Mouse (Mus musculus) liver, embryonic 16.5 days (tissue): ENCODE results near the gene Misp. TPM values are rescaled to one million over a fixed set of nuclear protein-coding genes. Genes with fewer than 3 reads are reported as not detected.
A peak's percentile ranks its signal among the peaks of the same experiment; 100 is the strongest.

Experiments used
- ATAC-seq: fragments of 200-750 bp; cut with Nextera tagmentation; 2 replicates; pipeline ENCODE4 v1.8.0; 2017; ENCODE audit warnings: low read depth, mild to moderate bottlenecking, moderate number of reproducible peaks, moderate library complexity
- H3K27ac ChIP-seq: fragments of 300-500 bp; sonication (generic); 2 replicates; pipeline ENCODE4 v1.5.1; 2014; ENCODE audit warnings: mild to moderate bottlenecking, low read length
- H3K27me3 ChIP-seq: fragments of 300-500 bp; sonication (generic); 2 replicates; pipeline ENCODE4 v1.6.1; 2014; ENCODE audit warnings: low read depth, low read length, mixed read lengths; ENCODE audit not compliant: control insufficient read depth, insufficient read depth
- H3K36me3 ChIP-seq: fragments of 300-500 bp; sonication (generic); 2 replicates; pipeline ENCODE4 v1.6.1; 2014; ENCODE audit warnings: mild to moderate bottlenecking; ENCODE audit not compliant: control insufficient read depth, insufficient read depth
- H3K4me1 ChIP-seq: fragments of 300-500 bp; sonication (generic); 2 replicates; pipeline ENCODE4 v1.6.1; 2014; ENCODE audit warnings: low read depth, low read length, mixed read lengths; ENCODE audit not compliant: control insufficient read depth
- H3K4me2 ChIP-seq: fragments of 300-500 bp; sonication (generic); 2 replicates; pipeline ENCODE4 v1.6.1; 2014; ENCODE audit warnings: low read depth, low read length, mixed read lengths
- H3K4me3 ChIP-seq: fragments of 300-500 bp; sonication (generic); 2 replicates; pipeline ENCODE4 v1.5.1; 2014; ENCODE audit warnings: low read depth, mild to moderate bottlenecking, low read length
- H3K9ac ChIP-seq: fragments of 300-500 bp; sonication (generic); 2 replicates; pipeline ENCODE4 v1.6.1; 2014; ENCODE audit warnings: low read depth, low read length
- H3K9me3 ChIP-seq: fragments of 300-500 bp; sonication (generic); replicated peaks from 2 replicates; pipeline ENCODE4 v1.6.1; 2016; ENCODE audit warnings: low read length; ENCODE audit not compliant: control insufficient read depth
- WGBS: fragments of 180-500 bp; shearing (Covaris S2); extraction: QIAGEN DNeasy Blood & Tissue Kit; methylation state at CpG from one replicate; pipeline ENCODE4 v1.1.7; 2014; ENCODE audit not compliant: insufficient replicate concordance; 5-methylcytosine and 5-hydroxymethylcytosine counted together
- polyA plus RNA-seq: library from polyadenylated mRNA; unstranded; fragments of >200 nt; fragmentation: Nextera tagmentation; extraction: Ambion mirVana; gene quantifications from 2 replicates; pipeline ENCODE4 v1.2.1, GENCODE M21; 2015

Misp gene
- polyA plus RNA-seq, 1 experiment from 2014 or later: 1.4 TPM

DNA sequence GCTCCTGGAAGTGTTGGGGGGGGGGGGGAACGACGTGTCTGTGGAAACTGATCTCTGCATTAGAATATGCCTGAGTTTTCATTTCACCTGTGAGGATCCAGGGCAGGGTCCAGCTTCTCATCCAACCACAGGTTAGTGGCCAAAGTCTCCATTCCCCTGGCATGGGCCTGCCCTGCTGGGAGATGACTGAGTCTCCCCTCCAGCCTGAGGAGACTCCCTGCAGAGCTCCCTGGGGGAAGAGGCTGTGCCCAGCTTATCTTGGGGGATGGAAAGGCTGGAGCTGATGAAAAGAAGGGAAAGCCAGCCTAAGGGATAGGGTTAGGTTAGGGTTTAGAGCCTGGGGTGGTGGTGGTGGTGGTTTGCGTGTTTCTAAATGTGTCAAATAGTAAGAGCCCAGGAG is 19.0 kb upstream of the Misp start:
- Histone ChIP-seq H3K9ac (no peak overlapping the region; the same call in 1 of the 2 replicates), H3K4me3 (peak overlapping the region; percentile 18), H3K4me2 (peak overlapping the region; percentile 41), H3K27me3 (no peaks in the 10 kb centered on the region), H3K4me1 (peaks cover 32% of the 10 kb centered on the region), H3K27ac (peak overlapping the region; percentile 5; the same call in 1 of the 2 replicates), H3K9me3 (no peaks in the 10 kb centered on the region), H3K36me3 (no peaks in the 10 kb centered on the region)
- WGBS: 50% methylated on average over 3 of the region's 3 CpGs
- ATAC-seq: no peak

DNA sequence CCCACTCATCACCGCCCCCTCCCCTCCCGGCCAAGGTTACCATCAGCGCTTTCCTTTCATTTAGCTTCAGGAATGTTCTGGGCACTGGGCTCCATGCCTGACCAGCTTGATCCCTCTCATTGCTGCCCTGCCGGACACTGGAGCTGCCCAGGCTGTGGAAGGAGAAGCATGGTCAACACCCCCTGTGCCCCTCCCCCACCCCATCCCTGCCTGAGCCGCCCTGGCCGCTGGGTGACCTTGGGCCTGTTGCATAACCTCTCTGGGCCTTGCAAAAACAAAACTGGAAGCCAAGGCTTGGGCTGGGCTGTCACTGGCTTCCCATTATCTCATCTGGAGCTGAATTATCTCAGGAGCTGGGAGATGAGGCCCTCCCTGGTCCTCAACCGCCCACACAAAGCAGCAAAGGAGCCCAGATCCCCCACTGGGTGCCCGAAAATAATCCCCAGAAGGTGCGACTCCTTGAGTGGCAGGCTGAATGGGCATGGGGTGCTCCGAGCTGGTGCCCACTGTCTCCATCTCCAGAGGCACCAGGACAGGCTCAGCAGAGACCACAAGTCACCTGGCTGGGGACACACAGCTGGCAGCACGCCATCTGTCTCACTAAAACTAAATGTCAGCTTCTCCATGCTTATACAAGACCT is 18.3 kb upstream of the Misp start:
- WGBS: 37% methylated on average over 11 of the region's 11 CpGs
- Histone ChIP-seq H3K4me2 (peak overlapping the region; percentile 41), H3K27ac (peak overlapping the region; percentile 65), H3K9ac (no peak overlapping the region), H3K4me3 (peak overlapping the region; percentile 18), H3K36me3 (no peaks in the 10 kb centered on the region), H3K9me3 (no peaks in the 10 kb centered on the region), H3K27me3 (no peaks in the 10 kb centered on the region), H3K4me1 (peaks cover 34% of the 10 kb centered on the region)
- ATAC-seq: peak; percentile 66

DNA sequence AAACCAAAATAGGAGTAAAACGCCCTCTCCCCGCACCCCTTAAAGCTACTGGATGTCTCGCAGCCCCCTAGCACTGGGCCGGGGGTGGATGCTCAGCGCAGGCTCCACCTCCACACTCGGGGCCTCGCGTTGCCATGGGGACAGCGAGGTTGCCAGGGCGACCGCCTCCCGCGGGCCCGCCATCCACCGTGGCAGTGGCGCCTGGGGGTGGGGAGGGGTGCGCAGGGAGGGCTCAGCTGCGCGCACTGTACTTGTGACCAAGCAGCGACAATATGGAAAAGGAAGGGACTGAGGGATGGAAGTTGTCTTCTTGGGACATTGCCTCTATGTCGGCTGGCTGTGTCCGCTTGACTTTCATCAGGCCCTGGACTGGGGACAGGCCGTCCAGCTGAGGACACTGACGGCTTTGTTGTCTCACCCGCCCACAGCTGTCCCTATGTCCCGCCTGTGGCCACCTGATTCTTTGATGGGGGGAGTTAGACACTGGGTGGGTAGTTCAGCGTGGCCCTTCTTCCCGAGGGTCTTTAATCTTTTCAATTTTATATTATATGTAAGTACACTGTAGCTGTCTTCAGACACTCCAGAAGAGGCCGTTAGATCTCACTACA is 17.0 kb upstream of the Misp start:
- Histone ChIP-seq H3K27ac (no peak overlapping the region), H3K4me1 (peaks cover 24% of the 10 kb centered on the region), H3K9me3 (no peaks in the 10 kb centered on the region), H3K4me2 (no peak overlapping the region), H3K36me3 (no peaks in the 10 kb centered on the region), H3K9ac (no peak overlapping the region), H3K27me3 (no peaks in the 10 kb centered on the region), H3K4me3 (no peak overlapping the region)
- WGBS: 47% methylated on average over 29 of the region's 29 CpGs
- no peak for ATAC-seq

DNA sequence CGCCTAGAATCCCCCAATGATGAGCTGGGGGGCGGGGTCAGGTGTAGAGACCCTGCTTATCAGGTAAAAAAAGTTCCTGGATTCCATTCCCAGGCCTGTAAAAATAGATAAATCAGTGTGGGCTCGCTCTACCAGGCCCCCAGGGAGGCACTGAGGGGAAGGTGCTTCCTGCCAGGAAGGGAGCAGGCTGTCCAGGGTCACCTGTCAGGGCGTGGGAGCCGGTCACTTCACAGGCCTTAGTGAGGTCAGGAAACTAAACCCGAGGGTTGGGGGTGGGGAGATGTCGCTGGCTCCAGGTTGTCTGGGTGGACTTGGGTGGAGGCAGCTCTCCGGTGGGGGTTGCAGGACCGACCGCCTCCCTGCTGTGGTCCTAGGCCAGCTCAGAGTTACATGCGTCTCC is 15.2 kb upstream of the Misp start:
- no peaks in the 10 kb centered on the region for H3K36me3 ChIP-seq
- H3K27me3 ChIP-seq: no peaks in the 10 kb centered on the region
- 41% methylated on average over 11 of the region's 11 CpGs for WGBS
- no peak overlapping the region for H3K27ac ChIP-seq
- H3K9ac ChIP-seq: no peak overlapping the region
- H3K4me2 ChIP-seq: no peak overlapping the region
- no peak overlapping the region for H3K4me3 ChIP-seq
- no peak for ATAC-seq
- peaks cover 24% of the 10 kb centered on the region for H3K4me1 ChIP-seq
- no peaks in the 10 kb centered on the region for H3K9me3 ChIP-seq

DNA sequence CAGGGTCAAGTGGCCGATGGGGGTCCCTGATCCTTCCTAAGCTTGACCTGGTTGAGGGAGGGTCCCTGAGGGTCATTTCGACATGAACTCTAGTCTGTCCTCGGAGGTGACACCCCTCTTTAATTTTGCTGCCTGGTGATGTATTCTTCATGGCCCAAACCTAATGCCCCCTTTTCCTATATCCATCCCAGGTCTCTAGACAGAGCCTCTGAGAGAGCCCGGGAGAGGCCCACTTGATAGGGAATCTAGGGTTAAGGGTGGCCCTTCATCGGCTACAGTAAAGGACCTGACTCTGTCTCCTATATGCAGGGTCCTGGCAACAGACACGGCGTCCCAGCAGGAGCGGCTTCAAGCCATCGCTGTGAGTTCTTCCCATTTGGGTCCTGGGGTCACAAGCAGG is 14.5 kb upstream of the Misp start:
- H3K4me1 ChIP-seq: peaks cover 24% of the 10 kb centered on the region
- ATAC-seq: no peak
- WGBS: 69% methylated on average over 9 of the region's 9 CpGs

DNA sequence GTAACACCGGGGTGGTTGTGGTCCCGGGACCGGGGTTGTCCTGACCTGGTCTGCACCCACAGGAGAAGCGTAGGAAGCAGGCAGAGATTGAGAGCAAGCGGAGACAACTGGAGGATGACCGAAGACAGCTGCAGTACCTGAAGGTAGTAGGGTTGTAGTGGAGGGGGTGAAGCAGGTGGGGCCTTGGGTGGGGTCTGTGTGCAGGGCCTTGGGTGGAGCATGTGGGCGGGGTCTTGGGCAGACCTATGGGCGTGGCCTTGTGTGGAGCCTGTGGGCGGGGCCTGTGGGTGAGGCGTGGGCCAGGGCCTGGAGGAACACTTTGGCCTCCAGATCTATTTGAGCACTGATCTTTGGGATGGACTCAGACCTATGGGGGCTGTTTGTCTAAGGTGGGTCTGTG is 13.8 kb upstream of the Misp start:
- no peaks in the 10 kb centered on the region for H3K9me3 ChIP-seq

More for the DNA sequence above, 14.5 kb upstream of the Misp start:
- H3K27ac ChIP-seq: no peak overlapping the region
- no peaks in the 10 kb centered on the region for H3K36me3 ChIP-seq
- no peak overlapping the region for H3K4me3 ChIP-seq
- no peak overlapping the region for H3K9ac ChIP-seq
- H3K4me2 ChIP-seq: no peak overlapping the region
- H3K27me3 ChIP-seq: no peaks in the 10 kb centered on the region
- no peaks in the 10 kb centered on the region for H3K9me3 ChIP-seq

DNA sequence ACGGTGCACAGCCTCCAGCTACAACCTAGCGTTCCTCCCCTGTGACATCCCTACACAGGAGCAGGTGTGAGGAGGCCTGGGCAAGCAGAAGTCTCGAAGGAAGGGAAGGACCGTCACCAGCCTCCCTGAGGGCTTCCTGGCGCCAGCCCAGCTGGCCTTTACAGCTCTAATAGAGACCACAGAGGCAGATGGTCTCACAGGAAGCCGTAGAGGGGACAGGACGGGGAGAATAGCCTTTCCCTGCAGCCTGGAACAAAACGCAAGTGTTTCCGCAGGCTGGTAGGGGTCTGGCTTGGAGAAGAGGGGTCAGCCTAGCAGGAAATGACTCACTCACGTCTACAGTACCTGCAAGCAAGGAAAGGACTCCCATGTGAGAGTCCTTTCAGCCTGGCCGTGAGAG is 13.0 kb upstream of the Misp start:
- 55% methylated on average over 11 of the region's 11 CpGs for WGBS
- H3K9me3 ChIP-seq: no peaks in the 10 kb centered on the region

More for the DNA sequence above, 13.8 kb upstream of the Misp start:
- no peaks in the 10 kb centered on the region for H3K27me3 ChIP-seq
- H3K36me3 ChIP-seq: no peaks in the 10 kb centered on the region
- ATAC-seq: peak; percentile 12; the same call in 1 of the 2 replicates
- H3K9ac ChIP-seq: no peak overlapping the region
- 51% methylated on average over 10 of the region's 10 CpGs for WGBS
- no peak overlapping the region for H3K4me3 ChIP-seq
- H3K4me2 ChIP-seq: no peak overlapping the region
- peaks cover 22% of the 10 kb centered on the region for H3K4me1 ChIP-seq
- H3K27ac ChIP-seq: no peak overlapping the region

DNA sequence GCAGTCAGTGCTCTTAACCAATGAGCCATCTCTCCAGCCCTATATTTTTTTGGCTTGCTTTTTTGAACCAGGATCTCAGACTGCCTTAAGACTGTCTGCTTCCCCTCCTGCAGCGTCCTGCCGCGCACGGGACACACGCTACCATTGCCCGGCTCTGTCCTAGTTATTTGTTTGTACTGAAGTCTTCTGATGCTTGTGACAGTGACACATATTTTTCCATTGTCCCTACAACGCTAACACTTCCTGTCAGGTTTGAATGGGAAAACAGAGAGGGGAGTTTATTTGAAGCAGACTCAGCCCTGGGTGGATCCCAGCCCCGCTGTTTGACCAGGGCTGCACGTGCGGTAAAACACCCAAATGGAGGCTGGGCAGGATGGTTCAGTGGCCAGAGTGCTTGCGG is 12.1 kb upstream of the Misp start:
- 77% methylated on average over 11 of the region's 11 CpGs for WGBS
- H3K4me3 ChIP-seq: no peak overlapping the region
- ATAC-seq: no peak

More for the DNA sequence above, 13.0 kb upstream of the Misp start:
- H3K36me3 ChIP-seq: no peaks in the 10 kb centered on the region
- H3K9ac ChIP-seq: no peak overlapping the region
- H3K4me1 ChIP-seq: peaks cover 14% of the 10 kb centered on the region
- H3K27ac ChIP-seq: no peak overlapping the region
- H3K4me2 ChIP-seq: no peak overlapping the region
- no peak overlapping the region for H3K4me3 ChIP-seq
- H3K27me3 ChIP-seq: no peaks in the 10 kb centered on the region
- ATAC-seq: no peak

More for the DNA sequence above, 12.1 kb upstream of the Misp start:
- H3K27ac ChIP-seq: no peak overlapping the region
- H3K4me2 ChIP-seq: no peak overlapping the region
- no peaks in the 10 kb centered on the region for H3K36me3 ChIP-seq
- no peak overlapping the region for H3K9ac ChIP-seq
- H3K9me3 ChIP-seq: no peaks in the 10 kb centered on the region
- H3K27me3 ChIP-seq: no peaks in the 10 kb centered on the region
- peaks cover 10% of the 10 kb centered on the region for H3K4me1 ChIP-seq
